Mouse (Mus musculus): ENCODE results near the gene Hydin. TPM values are rescaled to one million over a fixed set of nuclear protein-coding genes. Genes with fewer than 3 reads are reported as not detected.
"Not testable (repeated sequence)": the region's sequence is repeated elsewhere in the genome, so short reads cannot be mapped to it uniquely, and the experiment has no call there.

Hydin gene
- polyA plus RNA-seq, 1 experiment from 2014 or later = 0.45 TPM

- H3K27me3 ChIP-seq (ENCODE audit: control insufficient read depth, insufficient read depth, low read depth, low read length) = no peaks in the 10 kb centered on the region
- H3K4me1 ChIP-seq (ENCODE audit: control insufficient read depth, insufficient read depth, low read length) = no peaks in the 10 kb centered on the region
- no peak for ATAC-seq
- no peak overlapping the region for H3K27ac ChIP-seq (ENCODE audit: low read length)
- 89% methylated on average over 3 of the region's 3 CpGs for WGBS
- no peaks in the 10 kb centered on the region for H3K9me3 ChIP-seq (replicated peaks; ENCODE audit: control insufficient read depth, low read length, poor library complexity, severe bottlenecking)
- no peak overlapping the region for H3K4me2 ChIP-seq (ENCODE audit: low read length)
- H3K9ac ChIP-seq (ENCODE audit: low read depth, low read length) = no peak overlapping the region
- H3K36me3 ChIP-seq (ENCODE audit: control insufficient read depth, insufficient read depth, low read length) = no peaks in the 10 kb centered on the region
- no peak overlapping the region for H3K4me3 ChIP-seq (ENCODE audit: low read depth, low read length)
Measured at GRCm38 (mm10) chr8:110350725-110351124, 83.9 kb downstream of the Hydin start.

- H3K27me3 ChIP-seq (ENCODE audit: control insufficient read depth, insufficient read depth, low read depth, low read length) = no peaks in the 10 kb centered on the region
- WGBS = 91% methylated on average over 5 of the region's 5 CpGs
- no peak for ATAC-seq
Measured at GRCm38 (mm10) chr8:110351909-110352308, 85.1 kb downstream of the Hydin start.

GRCm38 (mm10) chr8:110362975-110363374 lies 96.2 kb downstream of the Hydin start:
- ATAC-seq = no peak

More at GRCm38 (mm10) chr8:110351909-110352308, 85.1 kb downstream of the Hydin start:
- no peak overlapping the region for H3K4me2 ChIP-seq (ENCODE audit: low read length)
- H3K9me3 ChIP-seq (replicated peaks; ENCODE audit: control insufficient read depth, low read length, poor library complexity, severe bottlenecking) = no peaks in the 10 kb centered on the region
- no peaks in the 10 kb centered on the region for H3K36me3 ChIP-seq (ENCODE audit: control insufficient read depth, insufficient read depth, low read length)
- no peaks in the 10 kb centered on the region for H3K4me1 ChIP-seq (ENCODE audit: control insufficient read depth, insufficient read depth, low read length)
- no peak overlapping the region for H3K27ac ChIP-seq (ENCODE audit: low read length)
- H3K9ac ChIP-seq (ENCODE audit: low read depth, low read length) = no peak overlapping the region
- no peak overlapping the region for H3K4me3 ChIP-seq (ENCODE audit: low read depth, low read length)

GRCm38 (mm10) chr8:110372836-110373235 lies 106.1 kb downstream of the Hydin start:
- Histone ChIP-seq H3K4me3 (ENCODE audit: low read depth, low read length) (no peak overlapping the region), H3K4me2 (ENCODE audit: low read length) (no peak overlapping the region), H3K27me3 (ENCODE audit: control insufficient read depth, insufficient read depth, low read depth, low read length) (no peaks in the 10 kb centered on the region), H3K27ac (ENCODE audit: low read length) (no peak overlapping the region), H3K9me3 (replicated peaks; ENCODE audit: control insufficient read depth, low read length, poor library complexity, severe bottlenecking) (no peaks in the 10 kb centered on the region), H3K9ac (ENCODE audit: low read depth, low read length) (no peak overlapping the region), H3K36me3 (ENCODE audit: control insufficient read depth, insufficient read depth, low read length) (no peaks in the 10 kb centered on the region), H3K4me1 (ENCODE audit: control insufficient read depth, insufficient read depth, low read length) (no peaks in the 10 kb centered on the region)
- ATAC-seq = no peak
- 91% methylated on average over 13 of the region's 13 CpGs for WGBS

More at GRCm38 (mm10) chr8:110362975-110363374, 96.2 kb downstream of the Hydin start:
- Histone ChIP-seq H3K36me3 (ENCODE audit: control insufficient read depth, insufficient read depth, low read length) (no peaks in the 10 kb centered on the region), H3K4me2 (ENCODE audit: low read length) (no peak overlapping the region), H3K4me3 (ENCODE audit: low read depth, low read length) (no peak overlapping the region), H3K27me3 (ENCODE audit: control insufficient read depth, insufficient read depth, low read depth, low read length) (no peaks in the 10 kb centered on the region), H3K27ac (ENCODE audit: low read length) (no peak overlapping the region), H3K9me3 (replicated peaks; ENCODE audit: control insufficient read depth, low read length, poor library complexity, severe bottlenecking) (no peaks in the 10 kb centered on the region), H3K4me1 (ENCODE audit: control insufficient read depth, insufficient read depth, low read length) (no peaks in the 10 kb centered on the region), H3K9ac (ENCODE audit: low read depth, low read length) (no peak overlapping the region)
- WGBS = 90% methylated on average over 4 of the region's 4 CpGs

DNA sequence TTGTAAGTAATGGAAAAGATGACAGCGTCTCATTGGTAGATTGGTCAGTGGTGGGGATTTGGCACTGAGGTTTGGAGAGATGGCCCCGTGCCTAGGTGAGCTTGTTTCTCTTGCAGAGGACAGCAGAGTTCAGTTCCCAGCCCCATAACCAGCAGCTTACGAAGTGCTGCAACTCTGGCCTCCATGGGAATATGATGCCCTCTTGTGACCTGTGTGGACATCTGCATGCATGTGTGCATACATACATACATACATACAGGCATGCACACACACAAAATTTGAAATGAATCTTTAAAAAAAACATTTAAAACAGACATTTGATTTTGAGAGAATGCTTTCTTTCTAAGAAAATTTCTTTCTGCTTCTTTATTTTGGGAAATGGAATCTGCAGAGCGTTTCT lies 106.9 kb downstream of the Hydin start:
- H3K27me3 ChIP-seq (ENCODE audit: control insufficient read depth, insufficient read depth, low read depth, low read length) = no peaks in the 10 kb centered on the region
- H3K4me2 ChIP-seq (ENCODE audit: low read length) = no peak overlapping the region
- H3K9ac ChIP-seq (ENCODE audit: low read depth, low read length) = no peak overlapping the region
- no peak overlapping the region for H3K27ac ChIP-seq (ENCODE audit: low read length)
- no peak for ATAC-seq
- H3K4me1 ChIP-seq (ENCODE audit: control insufficient read depth, insufficient read depth, low read length) = no peaks in the 10 kb centered on the region
- H3K4me3 ChIP-seq (ENCODE audit: low read depth, low read length) = no peak overlapping the region
- H3K36me3 ChIP-seq (ENCODE audit: control insufficient read depth, insufficient read depth, low read length) = no peaks in the 10 kb centered on the region
- H3K9me3 ChIP-seq (replicated peaks; ENCODE audit: control insufficient read depth, low read length, poor library complexity, severe bottlenecking) = no peaks in the 10 kb centered on the region
- WGBS = 92% methylated on average over 4 of the region's 4 CpGs

DNA sequence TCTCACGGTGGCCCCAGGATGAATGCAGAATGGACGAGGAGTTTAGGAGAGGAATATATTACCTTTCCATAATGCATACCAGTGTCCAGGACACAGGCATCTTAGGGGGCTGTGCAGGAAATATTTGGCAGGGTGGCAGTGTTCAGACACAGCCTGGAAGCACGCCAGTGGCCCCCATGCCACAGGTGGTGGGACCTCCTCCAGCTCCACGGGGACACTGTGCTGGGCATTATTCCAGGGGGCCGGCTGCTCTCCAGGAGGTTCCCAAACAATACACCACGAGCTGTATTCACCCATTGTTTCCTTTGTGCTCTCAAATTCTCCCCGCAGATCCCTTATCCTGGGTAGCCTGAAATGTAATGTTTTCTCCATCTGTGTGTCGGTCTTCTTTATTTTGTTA lies 116.0 kb downstream of the Hydin start:
- no peaks in the 10 kb centered on the region for H3K9me3 ChIP-seq (replicated peaks; ENCODE audit: control insufficient read depth, low read length, poor library complexity, severe bottlenecking)

GRCm38 (mm10) chr8:110384632-110385031 lies 117.9 kb downstream of the Hydin start:
- not testable (repeated sequence) for H3K9ac ChIP-seq (ENCODE audit: low read depth, low read length); H3K4me3 ChIP-seq (ENCODE audit: low read depth, low read length); H3K9me3 ChIP-seq (replicated peaks; ENCODE audit: control insufficient read depth, low read length, poor library complexity, severe bottlenecking); H3K27me3 ChIP-seq (ENCODE audit: control insufficient read depth, insufficient read depth, low read depth, low read length); H3K36me3 ChIP-seq (ENCODE audit: control insufficient read depth, insufficient read depth, low read length); ATAC-seq; H3K4me1 ChIP-seq (ENCODE audit: control insufficient read depth, insufficient read depth, low read length); H3K27ac ChIP-seq (ENCODE audit: low read length); H3K4me2 ChIP-seq (ENCODE audit: low read length)
- 92% methylated on average over 6 of the region's 6 CpGs for WGBS

More for the DNA sequence above, 116.0 kb downstream of the Hydin start:
- H3K27me3 ChIP-seq (ENCODE audit: control insufficient read depth, insufficient read depth, low read depth, low read length) = no peaks in the 10 kb centered on the region
- H3K27ac ChIP-seq (ENCODE audit: low read length) = no peak overlapping the region
- no peak overlapping the region for H3K9ac ChIP-seq (ENCODE audit: low read depth, low read length)
- H3K4me3 ChIP-seq (ENCODE audit: low read depth, low read length) = no peak overlapping the region
- 17% methylated on average over 8 of the region's 8 CpGs for WGBS
- no peak overlapping the region for H3K4me2 ChIP-seq (ENCODE audit: low read length)
- no peaks in the 10 kb centered on the region for H3K36me3 ChIP-seq (ENCODE audit: control insufficient read depth, insufficient read depth, low read length)
- H3K4me1 ChIP-seq (ENCODE audit: control insufficient read depth, insufficient read depth, low read length) = peaks cover 2% of the 10 kb centered on the region; the same call in 1 of the 2 replicates
- no peak for ATAC-seq

- H3K4me3 ChIP-seq (ENCODE audit: low read depth, low read length) = no peak overlapping the region
- H3K27ac ChIP-seq (ENCODE audit: low read length) = no peak overlapping the region
- H3K4me2 ChIP-seq (ENCODE audit: low read length) = no peak overlapping the region
- H3K9me3 ChIP-seq (replicated peaks; ENCODE audit: control insufficient read depth, low read length, poor library complexity, severe bottlenecking) = no peaks in the 10 kb centered on the region
- no peaks in the 10 kb centered on the region for H3K27me3 ChIP-seq (ENCODE audit: control insufficient read depth, insufficient read depth, low read depth, low read length)
- H3K4me1 ChIP-seq (ENCODE audit: control insufficient read depth, insufficient read depth, low read length) = no peaks in the 10 kb centered on the region
- 88% methylated on average over 4 of the region's 4 CpGs for WGBS
- no peak overlapping the region for H3K9ac ChIP-seq (ENCODE audit: low read depth, low read length)
- no peak for ATAC-seq
- H3K36me3 ChIP-seq (ENCODE audit: control insufficient read depth, insufficient read depth, low read length) = no peaks in the 10 kb centered on the region
Measured at GRCm38 (mm10) chr8:110395656-110396055, 128.9 kb downstream of the Hydin start.

DNA sequence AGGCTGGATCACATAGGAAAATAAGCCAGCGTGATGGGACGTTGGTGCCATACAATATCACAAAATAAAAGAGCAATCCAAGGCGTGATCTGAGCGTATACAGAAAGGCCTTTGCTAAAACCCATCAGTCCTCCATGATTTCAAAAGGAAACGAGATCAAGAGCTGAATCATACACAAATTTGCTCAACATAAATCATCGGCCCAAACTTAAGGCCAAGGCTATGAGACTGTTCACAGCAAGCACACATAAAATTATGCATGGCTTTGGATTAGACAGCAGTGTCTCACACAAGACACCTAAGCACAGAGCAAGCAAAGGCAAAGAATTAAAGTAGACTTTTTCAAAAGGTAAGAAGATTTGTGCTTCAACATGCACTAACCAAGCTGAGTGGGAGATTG lies 133.8 kb downstream of the Hydin start:
- H3K4me2 ChIP-seq (ENCODE audit: low read length) = no peak overlapping the region
- no peak overlapping the region for H3K9ac ChIP-seq (ENCODE audit: low read depth, low read length)
- no peaks in the 10 kb centered on the region for H3K36me3 ChIP-seq (ENCODE audit: control insufficient read depth, insufficient read depth, low read length)
- no peaks in the 10 kb centered on the region for H3K27me3 ChIP-seq (ENCODE audit: control insufficient read depth, insufficient read depth, low read depth, low read length)
- H3K27ac ChIP-seq (ENCODE audit: low read length) = no peak overlapping the region
- H3K9me3 ChIP-seq (replicated peaks; ENCODE audit: control insufficient read depth, low read length, poor library complexity, severe bottlenecking) = no peaks in the 10 kb centered on the region; the same call in 1 of the 2 replicates
- no peak overlapping the region for H3K4me3 ChIP-seq (ENCODE audit: low read depth, low read length)
- WGBS = 94% methylated on average over 6 of the region's 6 CpGs
- ATAC-seq = no peak
- no peaks in the 10 kb centered on the region for H3K4me1 ChIP-seq (ENCODE audit: control insufficient read depth, insufficient read depth, low read length)
